Mouse (Mus musculus): ENCODE measurements around the gene Mau2.

GRCm38 (mm10) chr8:69987744-69988143 lies 54.8 kb downstream of the Mau2 start:
- no peak for TF ChIP-seq CTCF (IDR thresholded peaks at IDR 0.05)
- no peak for TF ChIP-seq POLR2A (IDR thresholded peaks at IDR 0.05; ENCODE audit: insufficient read depth, low read depth, low read length)

Data from heart, adult 2 months (tissue).